Mouse (Mus musculus): ENCODE results near the gene Krtap16-3. TPM values are rescaled to one million over a fixed set of nuclear protein-coding genes. Genes with fewer than 3 reads are reported as not detected.

Krtap16-3 gene
- polyA plus RNA-seq (2012; rRNA removed): not detected in 2 replicates

DNA sequence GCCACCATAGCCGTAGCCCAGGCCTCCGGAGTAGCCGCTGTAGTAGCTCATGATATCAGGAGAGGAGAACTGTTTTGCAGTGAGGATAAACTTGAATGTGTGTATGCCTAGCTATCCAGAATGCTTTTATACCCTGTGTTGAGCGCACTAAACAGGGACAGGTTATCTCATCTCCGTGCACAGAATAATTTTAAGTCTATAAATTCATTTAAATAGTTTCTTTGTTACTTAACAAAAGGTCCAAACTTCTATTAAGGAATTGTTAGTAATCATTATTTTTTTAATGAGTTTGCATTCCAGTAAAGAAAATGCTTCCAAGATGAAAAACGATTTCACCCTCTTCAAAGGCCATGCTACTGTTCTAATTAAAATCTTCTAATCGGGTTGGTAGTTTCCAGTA lies at the start of gene Krtap16-3:
Gene Krtap16-3, minus strand, starts transcription at position 101 of the 400 bp plus-strand sequence.
- 87% methylated on average over 7 of the region's 7 CpGs for WGBS
- TF ChIP-seq POLR2A (IDR thresholded peaks at IDR 0.05; ENCODE audit: low read depth, low read length) (no peak), CTCF (IDR thresholded peaks at IDR 0.05; ENCODE audit: extremely low read depth, insufficient read depth, insufficient read length, insufficient replicate concordance) (no peak)
- Histone ChIP-seq H3K36me3 (ENCODE audit: control insufficient read depth, insufficient read depth, low read length) (no peaks in the 10 kb centered on the region), H3K4me1 (ENCODE audit: control insufficient read depth, insufficient read depth, insufficient read length) (no peaks in the 10 kb centered on the region), H3K27ac (ENCODE audit: insufficient read depth, low read length) (no peak within 1 kb of the TSS), H3K4me3 (ENCODE audit: extremely low read depth, insufficient read depth, insufficient read length) (no peak within 1 kb of the TSS), H3K27me3 (ENCODE audit: control insufficient read depth, insufficient read depth, low read length) (no peaks in the 10 kb centered on the region)
- no peak for DNase-seq (ENCODE audit: low read depth in 1 of 2, low spot score in 2 of 2)

DNA sequence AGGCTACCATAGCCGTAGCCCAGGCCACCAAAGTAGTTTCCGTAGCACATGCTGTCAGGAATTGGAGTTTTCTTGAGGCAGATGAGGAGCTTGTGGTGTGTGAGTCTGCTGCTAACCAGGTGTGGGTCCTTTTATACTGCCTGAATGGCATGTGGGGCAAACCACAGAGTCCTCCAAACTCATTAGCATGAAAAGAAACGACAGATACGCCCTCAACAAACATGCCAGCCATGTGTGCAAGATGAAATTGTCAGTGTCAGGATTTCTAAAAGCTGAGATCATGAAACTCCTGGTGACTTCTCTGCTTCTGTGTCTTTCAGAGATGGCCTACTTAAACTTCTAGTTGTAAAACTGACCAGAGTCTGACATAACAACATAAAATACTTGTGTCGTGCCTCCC lies 48.0 kb upstream of the Krtap16-3 start, which contains the start of gene Krtap22-2:
Gene Krtap22-2, minus strand, starts transcription at position 101 of the 400 bp plus-strand sequence.
- no peak for DNase-seq (ENCODE audit: low read depth in 1 of 2, low spot score in 2 of 2)
- Histone ChIP-seq H3K27ac (ENCODE audit: insufficient read depth, low read length) (no peak within 1 kb of the TSS), H3K27me3 (ENCODE audit: control insufficient read depth, insufficient read depth, low read length) (no peaks in the 10 kb centered on the region), H3K36me3 (ENCODE audit: control insufficient read depth, insufficient read depth, low read length) (no peaks in the 10 kb centered on the region), H3K4me1 (ENCODE audit: control insufficient read depth, insufficient read depth, insufficient read length) (no peaks in the 10 kb centered on the region), H3K4me3 (ENCODE audit: extremely low read depth, insufficient read depth, insufficient read length) (no peak within 1 kb of the TSS)
- no peak for TF ChIP-seq POLR2A (IDR thresholded peaks at IDR 0.05; ENCODE audit: low read depth, low read length)
- WGBS: 79% methylated on average over 5 of the region's 5 CpGs

DNA sequence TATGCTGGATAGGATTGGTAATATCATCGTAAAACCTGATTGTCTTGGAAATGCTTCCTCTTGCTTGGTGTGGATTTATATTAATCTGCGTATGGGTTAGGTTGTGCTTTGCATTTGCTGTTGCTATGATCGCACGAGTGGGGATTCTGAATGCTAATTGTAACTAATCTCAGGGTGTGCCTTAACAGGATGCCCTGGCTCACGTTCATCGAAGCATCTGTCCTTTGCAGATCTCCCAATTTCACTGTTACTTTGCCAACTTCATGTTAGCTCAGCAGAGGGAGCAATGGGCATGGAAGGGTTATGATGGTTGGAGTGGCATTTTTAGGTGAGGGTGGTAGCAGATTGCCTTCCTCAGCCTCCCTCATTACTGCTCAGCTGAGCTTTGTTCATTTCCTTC lies 21.6 kb downstream of the Krtap16-3 start:
- Histone ChIP-seq H3K4me3 (ENCODE audit: extremely low read depth, insufficient read depth, insufficient read length) (no peak overlapping the region), H3K36me3 (ENCODE audit: control insufficient read depth, insufficient read depth, low read length) (no peaks in the 10 kb centered on the region), H3K27ac (ENCODE audit: insufficient read depth, low read length) (no peak overlapping the region), H3K4me1 (ENCODE audit: control insufficient read depth, insufficient read depth, insufficient read length) (no peaks in the 10 kb centered on the region), H3K27me3 (ENCODE audit: control insufficient read depth, insufficient read depth, low read length) (no peaks in the 10 kb centered on the region)
- TF ChIP-seq POLR2A (IDR thresholded peaks at IDR 0.05; ENCODE audit: low read depth, low read length) (no peak), CTCF (IDR thresholded peaks at IDR 0.05; ENCODE audit: extremely low read depth, insufficient read depth, insufficient read length, insufficient replicate concordance) (no peak)
- DNase-seq (ENCODE audit: low read depth in 1 of 2, low spot score in 2 of 2): no peak
- WGBS: 87% methylated on average over 6 of the region's 6 CpGs

DNA sequence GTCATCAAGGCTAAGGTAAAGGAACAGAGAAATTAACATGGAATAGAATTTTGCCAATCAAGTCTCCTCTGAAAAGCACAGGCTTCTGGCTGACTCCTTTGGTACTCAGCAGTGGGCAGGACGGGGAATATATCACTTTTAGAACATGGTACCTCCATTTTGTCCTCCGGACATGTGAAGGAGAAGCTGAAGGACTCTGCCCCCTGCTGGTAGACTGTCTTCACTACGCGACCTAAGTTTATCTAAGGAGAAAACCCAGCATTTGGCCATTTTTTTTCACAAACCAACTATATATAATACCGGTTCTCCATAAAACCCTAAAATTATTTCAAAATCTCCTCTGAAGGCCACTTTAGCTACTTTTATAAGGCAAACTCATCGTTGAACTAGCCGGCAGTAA lies 24.4 kb downstream of the Krtap16-3 start:
- WGBS: 76% methylated on average over 7 of the region's 7 CpGs
- no peaks in the 10 kb centered on the region for H3K27me3 ChIP-seq (ENCODE audit: control insufficient read depth, insufficient read depth, low read length)
- no peak overlapping the region for H3K4me3 ChIP-seq (ENCODE audit: extremely low read depth, insufficient read depth, insufficient read length)
- H3K36me3 ChIP-seq (ENCODE audit: control insufficient read depth, insufficient read depth, low read length): no peaks in the 10 kb centered on the region
- no peak for DNase-seq (ENCODE audit: low read depth in 1 of 2, low spot score in 2 of 2)
- TF ChIP-seq CTCF (IDR thresholded peaks at IDR 0.05; ENCODE audit: extremely low read depth, insufficient read depth, insufficient read length, insufficient replicate concordance) (no peak), POLR2A (IDR thresholded peaks at IDR 0.05; ENCODE audit: low read depth, low read length) (no peak)
- no peaks in the 10 kb centered on the region for H3K4me1 ChIP-seq (ENCODE audit: control insufficient read depth, insufficient read depth, insufficient read length)
- H3K27ac ChIP-seq (ENCODE audit: insufficient read depth, low read length): no peak overlapping the region

DNA sequence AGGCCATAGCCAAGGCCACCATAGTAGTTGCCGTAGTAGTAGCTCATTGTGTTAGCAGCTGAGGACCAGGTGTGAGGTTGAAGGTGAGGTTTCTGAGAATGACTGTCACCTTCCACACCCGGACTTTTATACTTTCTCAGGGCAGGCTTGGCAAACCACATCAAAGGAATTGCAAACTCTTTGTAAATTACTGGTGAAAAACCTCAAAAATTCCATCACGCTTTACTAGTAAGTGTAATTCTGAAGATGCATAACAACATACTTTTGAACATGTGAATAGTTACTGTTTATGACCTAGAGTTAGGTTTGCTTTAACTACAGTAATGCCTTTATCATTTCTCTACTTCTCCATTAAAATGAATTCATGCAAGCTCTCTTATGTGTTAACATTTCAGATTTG lies 30.5 kb downstream of the Krtap16-3 start, which contains the start of gene Krtap19-9b:
Gene Krtap19-9b, minus strand, starts transcription at position 101 of the 400 bp plus-strand sequence.
- Histone ChIP-seq H3K27me3 (ENCODE audit: control insufficient read depth, insufficient read depth, low read length) (no peaks in the 10 kb centered on the region), H3K36me3 (ENCODE audit: control insufficient read depth, insufficient read depth, low read length) (no peaks in the 10 kb centered on the region), H3K27ac (ENCODE audit: insufficient read depth, low read length) (no peak within 1 kb of the TSS), H3K4me3 (ENCODE audit: extremely low read depth, insufficient read depth, insufficient read length) (no peak within 1 kb of the TSS), H3K4me1 (ENCODE audit: control insufficient read depth, insufficient read depth, insufficient read length) (no peaks in the 10 kb centered on the region)
- no peak for DNase-seq (ENCODE audit: low read depth in 1 of 2, low spot score in 2 of 2)
- WGBS: 74% methylated on average over 3 of the region's 3 CpGs
- no peak for TF ChIP-seq POLR2A (IDR thresholded peaks at IDR 0.05; ENCODE audit: low read depth, low read length)
- TF ChIP-seq CTCF (IDR thresholded peaks at IDR 0.05; ENCODE audit: extremely low read depth, insufficient read depth, insufficient read length, insufficient replicate concordance): no peak

Other genes starting within 250 kb of the Krtap16-3 start
- not detected in 2 replicates for gene Krtap13-1, start 234.0 kb downstream of the Krtap16-3 start, polyA plus RNA-seq (2012; rRNA removed)
- not detected in 2 replicates for gene Krtap13, start 211.2 kb downstream of the Krtap16-3 start, polyA plus RNA-seq (2012; rRNA removed)
- gene 2310034C09Rik, start 204.0 kb downstream of the Krtap16-3 start, polyA plus RNA-seq (2012; rRNA removed): not detected in 2 replicates
- gene 2310057N15Rik, start 188.7 kb downstream of the Krtap16-3 start, polyA plus RNA-seq (2012; rRNA removed): not detected in 2 replicates
- not detected in 2 replicates for gene Gm5965, start 185.0 kb downstream of the Krtap16-3 start, polyA plus RNA-seq (2012; rRNA removed)
- gene Gm20741, start 150.7 kb downstream of the Krtap16-3 start, polyA plus RNA-seq (2012; rRNA removed): not detected in 2 replicates
- gene Krtap15, start 142.7 kb downstream of the Krtap16-3 start, polyA plus RNA-seq (2012; rRNA removed): not detected in 2 replicates
- gene Krtap14, start 136.7 kb downstream of the Krtap16-3 start, polyA plus RNA-seq (2012; rRNA removed): not detected in 2 replicates
- not detected in 2 replicates for gene Krtap19-1, start 93.5 kb downstream of the Krtap16-3 start, polyA plus RNA-seq (2012; rRNA removed)
- gene Krtap19-2, start 88.6 kb downstream of the Krtap16-3 start, polyA plus RNA-seq (2012; rRNA removed): not detected in 2 replicates
- not detected in 2 replicates for gene Krtap19-3, start 84.8 kb downstream of the Krtap16-3 start, polyA plus RNA-seq (2012; rRNA removed)
- gene Krtap19-4, start 77.8 kb downstream of the Krtap16-3 start, polyA plus RNA-seq (2012; rRNA removed): not detected in 2 replicates
- not detected in 2 replicates for gene Krtap19-5, start 66.4 kb downstream of the Krtap16-3 start, polyA plus RNA-seq (2012; rRNA removed)
- not detected in 2 replicates for gene Krtap19-9b, start 30.6 kb downstream of the Krtap16-3 start, polyA plus RNA-seq (2012; rRNA removed)
- not detected in 2 replicates for gene Krtap22-2, start 47.9 kb upstream of the Krtap16-3 start, polyA plus RNA-seq (2012; rRNA removed)
- not detected in 2 replicates for gene Gm10229, start 52.4 kb upstream of the Krtap16-3 start, polyA plus RNA-seq (2012; rRNA removed)
- not detected in 2 replicates for gene Krtap6-1, start 68.8 kb upstream of the Krtap16-3 start, polyA plus RNA-seq (2012; rRNA removed)
- gene Gm10228, start 78.6 kb upstream of the Krtap16-3 start, polyA plus RNA-seq (2012; rRNA removed): not detected in 2 replicates
- not detected in 2 replicates for gene Krtap6-5, start 85.0 kb upstream of the Krtap16-3 start, polyA plus RNA-seq (2012; rRNA removed)
- gene 1110025L11Rik, start 101.1 kb upstream of the Krtap16-3 start, polyA plus RNA-seq (2012; rRNA removed): not detected in 2 replicates
- gene Krtap6-3, start 121.1 kb upstream of the Krtap16-3 start, polyA plus RNA-seq (2012; rRNA removed): not detected in 2 replicates
- gene Gm6358, start 178.0 kb upstream of the Krtap16-3 start, polyA plus RNA-seq (2012; rRNA removed): not detected in 2 replicates
- gene Gm10061, start 188.2 kb upstream of the Krtap16-3 start, polyA plus RNA-seq (2012; rRNA removed): not detected in 2 replicates
- gene Gm9789, start 195.1 kb upstream of the Krtap16-3 start, polyA plus RNA-seq (2012; rRNA removed): not detected in 2 replicates
- gene Gm7735, start 206.6 kb upstream of the Krtap16-3 start, polyA plus RNA-seq (2012; rRNA removed): not detected in 2 replicates
- not detected in 2 replicates for gene 1110057P08Rik, start 211.9 kb upstream of the Krtap16-3 start, polyA plus RNA-seq (2012; rRNA removed)
- not detected in 2 replicates for gene Krtap20-2, start 243.0 kb upstream of the Krtap16-3 start, polyA plus RNA-seq (2012; rRNA removed)

All from spleen, adult 2 months (tissue).